Mouse (Mus musculus) spleen, postnatal 36 days (tissue): ENCODE results near the gene Aspg.

Experiments used
- DNase-seq, 2 experiments: peaks; one replicate each; pipeline ENCODE4 v3.0.0; 2022; ENCODE audit warnings: low spot score in 2 of 2, mixed read lengths in 1 of 2

The Aspg gene

GRCm38 (mm10) chr12:112113710-112114109 lies 7.2 kb downstream of the Aspg start:
- peak; percentile 49 to 51 for DNase-seq

GRCm38 (mm10) chr12:112117006-112117405 lies 10.5 kb downstream of the Aspg start:
- DNase-seq = no peak

GRCm38 (mm10) chr12:112117649-112118048 lies 11.2 kb downstream of the Aspg start:
- DNase-seq = no peak

GRCm38 (mm10) chr12:112121188-112121587 lies 14.7 kb downstream of the Aspg start:
- no peak for DNase-seq

GRCm38 (mm10) chr12:112125903-112126302 lies 19.4 kb downstream of the Aspg start:
- DNase-seq = no peak

- DNase-seq = no peak
Observed at GRCm38 (mm10) chr12:112126931-112127635, 20.6 kb downstream of the Aspg start.

GRCm38 (mm10) chr12:112128526-112128925 lies 22.0 kb downstream of the Aspg start:
- no peak for DNase-seq

- DNase-seq = no peak
Observed at GRCm38 (mm10) chr12:112129300-112129856, 22.9 kb downstream of the Aspg start.

- peak; percentile 55 to 58 for DNase-seq
Observed at GRCm38 (mm10) chr12:112130161-112130860, 23.8 kb downstream of the Aspg start.

GRCm38 (mm10) chr12:112130957-112131356 lies 24.5 kb downstream of the Aspg start:
- no peak for DNase-seq

GRCm38 (mm10) chr12:112140231-112140630 lies 33.8 kb downstream of the Aspg start:
- no peak for DNase-seq

GRCm38 (mm10) chr12:112140745-112141144 lies 34.3 kb downstream of the Aspg start:
- no peak for DNase-seq

GRCm38 (mm10) chr12:112141300-112141699 lies 34.8 kb downstream of the Aspg start:
- no peak for DNase-seq

GRCm38 (mm10) chr12:112143116-112143832 lies 36.8 kb downstream of the Aspg start:
- no peak for DNase-seq

GRCm38 (mm10) chr12:112143833-112144201 lies 37.3 kb downstream of the Aspg start:
- no peak for DNase-seq

GRCm38 (mm10) chr12:112144377-112145115 lies 38.1 kb downstream of the Aspg start:
- no peak for DNase-seq

GRCm38 (mm10) chr12:112145211-112145874 lies 38.9 kb downstream of the Aspg start:
- DNase-seq = peak; percentile 29 to 41

GRCm38 (mm10) chr12:112145875-112146651 lies 39.6 kb downstream of the Aspg start, which contains the start of gene Kif26a:
Gene Kif26a (plus strand): TSS chr12:112146208.
- no peak for DNase-seq

- DNase-seq = no peak
Observed at GRCm38 (mm10) chr12:112147365-112147764, 40.9 kb downstream of the Aspg start.

- no peak for DNase-seq
Observed at GRCm38 (mm10) chr12:112150011-112150410, 43.5 kb downstream of the Aspg start.
